Mouse (Mus musculus) heart, embryonic 15.5 days (tissue): ENCODE measurements around the gene Gpatch3. TPM values are rescaled to one million over a fixed set of nuclear protein-coding genes. Genes with fewer than 3 reads are reported as not detected.

ENCODE experiments used
- ATAC-seq: fragments of 200-750 bp; cut with Nextera tagmentation; replicated peaks from 2 replicates; pipeline ENCODE4 v1.8.0; 2017; ENCODE audit warnings: low read depth, moderate TSS enrichment; ENCODE audit not compliant: insufficient number of reproducible peaks, insufficient read depth, low FRiP score
- H3K27ac ChIP-seq: fragments of 300-500 bp; sonication (generic); 2 replicates; pipeline ENCODE4 v1.5.1; 2015; ENCODE audit warnings: mild to moderate bottlenecking, inconsistent platforms
- H3K27me3 ChIP-seq: fragments of 300-500 bp; sonication (generic); 2 replicates; pipeline ENCODE4 v1.6.1; 2015; ENCODE audit warnings: inconsistent platforms
- H3K36me3 ChIP-seq: fragments of 300-500 bp; sonication (generic); 2 replicates; pipeline ENCODE4 v1.6.1; 2015; ENCODE audit warnings: mild to moderate bottlenecking, inconsistent platforms
- H3K4me1 ChIP-seq: fragments of 300-500 bp; sonication (generic); replicated peaks from 2 replicates; pipeline ENCODE4 v1.6.1; 2015; ENCODE audit warnings: inconsistent platforms
- H3K4me2 ChIP-seq: fragments of 300-500 bp; sonication (generic); 2 replicates; pipeline ENCODE4 v1.6.1; 2015; ENCODE audit warnings: inconsistent platforms, mild to moderate bottlenecking, moderate library complexity
- H3K4me3 ChIP-seq: fragments of 300-500 bp; sonication (generic); 2 replicates; pipeline ENCODE4 v1.5.1; 2015; ENCODE audit warnings: mild to moderate bottlenecking, inconsistent platforms
- H3K9ac ChIP-seq: fragments of 300-500 bp; sonication (generic); 2 replicates; pipeline ENCODE4 v1.6.1; 2015; ENCODE audit warnings: mild to moderate bottlenecking, inconsistent platforms
- H3K9me3 ChIP-seq: fragments of 300-500 bp; sonication (generic); replicated peaks from 2 replicates; pipeline ENCODE4 v1.6.1; 2016; ENCODE audit warnings: inconsistent platforms
- WGBS: fragments of 180-500 bp; shearing (Covaris S2); methylation state at CpG from one replicate; pipeline ENCODE4 v1.1.7; 2015; ENCODE audit warnings: mixed read lengths; 5-methylcytosine and 5-hydroxymethylcytosine counted together
- microRNA-seq: library from miRNA; unstranded; fragments of <30 nt; microRNA quantifications from one replicate; pipeline ENCODE4, GENCODE M21; 2016
- polyA plus RNA-seq: library from polyadenylated mRNA; unstranded; fragments of >200 nt; fragmentation: Nextera tagmentation; extraction: Ambion mirVana; gene quantifications from 2 replicates; pipeline ENCODE4 v1.2.1, GENCODE M21; 2015

Gpatch3 gene
- polyA plus RNA-seq, 1 experiment from 2014 or later = 3.8 TPM

DNA sequence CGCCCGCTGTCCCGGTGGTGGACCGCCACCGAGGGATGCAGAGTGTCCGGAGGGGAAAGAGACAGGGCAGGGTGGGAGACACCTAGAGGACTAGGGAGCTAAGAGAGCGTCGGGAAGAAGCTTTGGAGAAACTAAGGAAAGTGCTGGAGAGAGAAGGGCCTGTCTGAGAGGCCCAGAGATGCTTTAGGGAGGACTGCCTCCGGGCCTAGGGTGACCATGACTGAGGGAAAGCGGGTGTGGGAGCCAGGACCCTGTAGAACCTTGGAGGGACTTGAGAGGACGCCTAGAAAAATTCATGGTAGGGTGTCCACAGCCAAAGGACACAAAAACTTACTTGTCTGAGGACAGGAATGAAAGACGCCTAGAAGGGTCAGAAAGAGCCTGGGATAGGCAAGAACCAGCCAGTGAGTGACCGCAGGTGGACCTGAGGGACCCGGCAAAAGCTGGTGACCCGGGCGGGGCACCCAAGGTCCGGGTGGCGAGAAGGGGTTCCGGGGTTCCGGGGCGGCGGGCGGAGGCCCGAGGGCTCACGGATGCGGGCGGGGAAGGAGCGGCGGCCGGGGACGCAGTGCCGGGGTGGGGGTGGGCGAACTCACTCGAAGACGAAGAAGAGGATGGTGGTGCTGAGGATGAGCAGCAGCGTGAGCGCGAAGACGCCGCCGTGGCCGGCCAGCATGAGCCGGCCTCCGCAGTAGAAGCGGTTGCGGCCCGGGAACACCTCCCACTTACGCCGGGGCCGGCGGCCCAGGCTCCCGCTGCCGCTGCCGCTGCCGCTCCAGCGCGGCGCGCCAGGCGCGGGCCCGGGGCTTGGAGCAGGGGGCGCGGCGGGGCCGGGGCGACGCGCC, 58.2 kb downstream of the Gpatch3 start:
- peak overlapping the region; percentile 82 for H3K27ac ChIP-seq
- H3K4me1 ChIP-seq = peaks cover 30% of the 10 kb centered on the region
- no peaks in the 10 kb centered on the region for H3K9me3 ChIP-seq
- H3K9ac ChIP-seq = peak overlapping the region; percentile 95
- WGBS = 2% methylated on average over 67 of the region's 69 CpGs
- H3K36me3 ChIP-seq = no peaks in the 10 kb centered on the region
- H3K27me3 ChIP-seq = no peaks in the 10 kb centered on the region
- peak; percentile 61 for ATAC-seq
- H3K4me2 ChIP-seq = peak overlapping the region; percentile 85
- peak overlapping the region; percentile 81 for H3K4me3 ChIP-seq

- peak overlapping the region; percentile 85 for H3K4me2 ChIP-seq
- H3K9me3 ChIP-seq = no peaks in the 10 kb centered on the region
- H3K36me3 ChIP-seq = no peaks in the 10 kb centered on the region
- peak overlapping the region; percentile 82 for H3K27ac ChIP-seq
- ATAC-seq = peak; percentile 86
- peak overlapping the region; percentile 81 for H3K4me3 ChIP-seq
- H3K9ac ChIP-seq = peak overlapping the region; percentile 95
- H3K27me3 ChIP-seq = no peaks in the 10 kb centered on the region
- WGBS = 9% methylated on average over 34 of the region's 47 CpGs
- peaks cover 30% of the 10 kb centered on the region for H3K4me1 ChIP-seq
Measured at GRCm38 (mm10) chr4:133633332-133634042, 58.9 kb downstream of the Gpatch3 start.

Small RNAs within 50 kb of the gene (microRNA-seq; reads per million reads assigned to microRNA genes)
- gene Gm23158 = not detected

Other genes starting within 250 kb of the Gpatch3 start
- 11.4 and 14.3 TPM in 2 replicates for gene Wdtc1, start 221.3 kb upstream of the Gpatch3 start, polyA plus RNA-seq
- gene Slc9a1, start 205.0 kb upstream of the Gpatch3 start, polyA plus RNA-seq = 6.6 and 8.2 TPM in 2 replicates
- gene Tent5b, start 94.6 kb upstream of the Gpatch3 start, polyA plus RNA-seq = 0.83 and 1.2 TPM in 2 replicates
- 1.3 and 1.4 TPM in 2 replicates for gene Trnp1, start 76.2 kb upstream of the Gpatch3 start, polyA plus RNA-seq
- 0.84 and 5.0 TPM in 2 replicates for gene Kdf1, start 55.8 kb upstream of the Gpatch3 start, polyA plus RNA-seq
- 199 and 206 TPM in 2 replicates for gene Nudc, start 28.7 kb upstream of the Gpatch3 start, polyA plus RNA-seq
- 13.4 and 16.0 TPM in 2 replicates for gene Nr0b2, start 21.4 kb upstream of the Gpatch3 start, polyA plus RNA-seq
- gene Gpn2, start 9.6 kb downstream of the Gpatch3 start, polyA plus RNA-seq = 10.4 and 11.8 TPM in 2 replicates
- 3.0 and 25.1 TPM in 2 replicates for gene Sfn, start 27.4 kb downstream of the Gpatch3 start, polyA plus RNA-seq
- 4.6 and 9.4 TPM in 2 replicates for gene Zdhhc18, start 75.4 kb downstream of the Gpatch3 start, polyA plus RNA-seq
- 11.8 and 14.6 TPM in 2 replicates for gene Pigv, start 97.9 kb downstream of the Gpatch3 start, polyA plus RNA-seq
- gene Arid1a, start 182.0 kb downstream of the Gpatch3 start, polyA plus RNA-seq = 16.5 and 20.4 TPM in 2 replicates